Mouse (Mus musculus): ENCODE data around the gene Rab22a. TPM values are rescaled to one million over a fixed set of nuclear protein-coding genes. Genes with fewer than 3 reads are reported as not detected.
"Not testable (repeated sequence)": the region's sequence is repeated elsewhere in the genome, so short reads cannot be mapped to it uniquely, and the experiment has no call there.

The Rab22a gene
- polyA plus RNA-seq, 1 experiment from 2014 or later: 37.5 TPM

DNA sequence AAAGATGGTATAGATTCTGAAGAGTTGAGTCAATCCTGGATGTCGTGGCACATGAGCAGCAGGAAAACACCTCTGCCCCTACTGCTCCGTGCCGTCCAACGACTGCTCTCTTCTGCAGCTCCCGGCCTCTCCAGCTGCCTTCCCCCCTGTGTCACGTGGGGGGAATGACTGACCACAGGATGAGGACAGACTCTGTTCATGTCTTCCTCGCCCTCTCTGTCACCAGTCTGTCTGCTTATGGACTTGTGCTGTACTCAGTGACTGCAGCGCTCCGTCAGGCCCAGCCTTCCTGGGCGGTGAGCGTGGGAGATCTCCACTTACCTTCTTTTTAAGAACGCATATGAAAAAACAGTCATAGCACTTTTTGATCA is 43.3 kb downstream of the Rab22a start:
- Histone ChIP-seq H3K36me3 (peaks cover 65% of the 10 kb centered on the region), H3K9me3 (no peaks in the 10 kb centered on the region), H3K27me3 (no peaks in the 10 kb centered on the region), H3K9ac (0 out of 2 replicates have a peak overlapping the region, but pooled peaks have one; percentile 32), H3K4me1 (no peaks in the 10 kb centered on the region; the same call in 1 of the 2 replicates), H3K4me3 (no peak overlapping the region), H3K27ac (no peak overlapping the region), H3K4me2 (no peak overlapping the region)
- 87% methylated on average over 12 of the region's 12 CpGs for WGBS
- ATAC-seq (ENCODE audit: insufficient number of reproducible peaks, insufficient read depth, low FRiP score, low TSS enrichment, low read depth): no peak

DNA sequence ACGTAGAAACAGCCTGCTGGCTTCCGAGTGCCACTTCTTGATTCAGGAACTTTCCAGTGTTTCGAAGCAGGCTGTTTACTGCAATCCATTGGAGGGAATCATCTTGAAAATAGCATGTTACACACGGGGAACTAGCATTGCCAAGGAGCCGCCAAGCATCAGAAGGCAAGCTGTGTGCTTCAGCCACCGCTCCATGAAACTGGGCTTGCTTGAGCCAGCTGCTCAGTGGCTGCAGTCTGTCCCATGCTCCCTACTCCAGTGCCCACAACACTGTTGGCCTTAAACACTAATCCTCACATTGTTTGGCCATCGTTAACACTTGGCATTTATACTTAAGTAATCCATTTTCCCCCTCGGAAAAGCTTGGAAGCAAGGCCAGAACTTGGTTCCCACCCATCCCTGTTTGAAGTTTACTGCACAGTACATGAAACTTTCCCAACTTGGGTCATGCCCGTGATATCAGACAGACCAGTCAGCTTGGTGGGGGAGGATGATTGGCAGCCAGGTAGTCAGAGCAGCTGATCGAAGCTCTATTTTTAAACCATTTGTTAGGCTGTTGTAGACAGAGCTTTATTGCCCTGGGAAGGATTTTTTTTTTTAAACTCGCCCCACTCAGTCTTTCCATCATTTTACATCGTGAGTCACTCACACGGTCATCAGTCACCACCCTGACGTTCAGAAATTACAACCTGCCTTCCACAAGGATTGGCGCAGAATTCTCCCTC is 46.4 kb downstream of the Rab22a start:
- Histone ChIP-seq H3K9ac (no peak overlapping the region), H3K36me3 (peaks cover 53% of the 10 kb centered on the region), H3K4me2 (no peak overlapping the region), H3K27ac (no peak overlapping the region), H3K9me3 (no peaks in the 10 kb centered on the region), H3K4me1 (no peaks in the 10 kb centered on the region; the same call in 1 of the 2 replicates), H3K4me3 (no peak overlapping the region), H3K27me3 (no peaks in the 10 kb centered on the region)
- WGBS: 85% methylated on average over 15 of the region's 15 CpGs
- ATAC-seq (ENCODE audit: insufficient number of reproducible peaks, insufficient read depth, low FRiP score, low TSS enrichment, low read depth): no peak

DNA sequence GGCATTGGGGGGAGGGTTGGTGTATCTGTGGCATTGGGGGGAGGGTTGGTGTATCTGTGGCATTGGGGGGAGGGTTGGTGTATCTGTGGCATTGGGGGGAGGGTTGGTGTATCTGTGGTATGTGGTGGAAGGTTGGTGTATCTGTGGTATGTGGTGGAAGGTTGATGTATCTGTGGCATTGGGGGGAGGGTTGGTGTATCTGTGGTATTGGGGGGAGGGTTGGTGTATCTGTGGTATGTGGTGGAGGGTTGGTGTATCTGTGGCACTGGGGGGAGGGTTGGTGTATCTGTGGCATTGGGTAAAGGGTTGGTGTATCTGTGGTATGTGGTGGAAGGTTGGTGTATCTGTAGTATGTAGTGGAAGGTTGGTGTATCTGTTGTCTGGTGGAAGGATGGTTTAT is 48.1 kb downstream of the Rab22a start:
- not testable (repeated sequence) for H3K4me2 ChIP-seq; H3K9ac ChIP-seq; ATAC-seq (ENCODE audit: insufficient number of reproducible peaks, insufficient read depth, low FRiP score, low TSS enrichment, low read depth); H3K4me3 ChIP-seq; H3K27me3 ChIP-seq; H3K27ac ChIP-seq; H3K4me1 ChIP-seq; H3K9me3 ChIP-seq
- H3K36me3 ChIP-seq: peaks cover 41% of the 10 kb centered on the region

DNA sequence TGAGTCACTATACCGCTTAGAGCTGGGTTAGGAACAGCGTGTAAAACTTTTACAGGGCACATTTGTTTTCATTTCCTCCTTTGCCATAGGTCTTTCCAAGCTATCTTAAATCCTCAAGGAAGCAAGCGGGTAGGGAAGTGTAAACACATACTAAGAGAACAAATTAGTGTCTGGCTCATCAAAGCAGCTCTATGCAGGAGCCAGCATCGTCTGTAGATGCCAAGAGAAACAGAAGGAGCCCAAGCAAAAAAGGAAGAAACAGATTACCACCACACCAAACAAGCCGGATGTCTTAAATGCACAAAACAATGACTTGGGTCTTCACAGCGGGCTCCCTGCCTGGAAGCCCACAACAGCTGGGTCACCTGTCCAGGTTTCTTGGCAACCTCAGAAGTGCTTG is 50.6 kb downstream of the Rab22a start:
- Histone ChIP-seq H3K27ac (no peak overlapping the region), H3K4me1 (peaks cover 8% of the 10 kb centered on the region), H3K9ac (no peak overlapping the region), H3K27me3 (no peaks in the 10 kb centered on the region), H3K4me3 (no peak overlapping the region), H3K36me3 (peaks cover 19% of the 10 kb centered on the region), H3K4me2 (no peak overlapping the region), H3K9me3 (no peaks in the 10 kb centered on the region)
- WGBS: 70% methylated on average over 6 of the region's 6 CpGs
- ATAC-seq (ENCODE audit: insufficient number of reproducible peaks, insufficient read depth, low FRiP score, low TSS enrichment, low read depth): no peak

DNA sequence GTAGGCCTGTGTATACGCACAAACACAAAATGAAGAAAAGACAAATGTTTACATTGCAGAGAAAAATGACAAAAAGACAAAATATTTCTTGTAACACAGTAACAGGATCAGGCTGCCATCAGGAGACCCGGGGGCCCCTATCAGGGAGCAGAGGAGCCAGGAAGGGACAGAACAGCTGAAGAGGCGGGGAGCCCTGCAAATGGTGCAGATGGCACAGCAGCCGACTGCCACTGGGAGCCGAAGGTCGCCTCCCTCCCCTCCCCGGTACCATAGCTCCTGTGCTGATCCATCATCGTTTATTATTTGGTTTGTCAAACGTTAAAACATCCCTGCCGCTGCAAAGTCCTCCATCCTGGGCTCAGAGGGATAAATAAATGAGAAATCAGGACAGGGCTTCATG is 53.1 kb downstream of the Rab22a start:
- Histone ChIP-seq H3K4me2 (no peak overlapping the region), H3K36me3 (peaks cover 13% of the 10 kb centered on the region; the same call in 1 of the 2 replicates), H3K9me3 (no peaks in the 10 kb centered on the region), H3K9ac (no peak overlapping the region), H3K27ac (no peak overlapping the region), H3K4me3 (no peak overlapping the region), H3K4me1 (peaks cover 8% of the 10 kb centered on the region), H3K27me3 (no peaks in the 10 kb centered on the region)
- WGBS: 62% methylated on average over 10 of the region's 10 CpGs
- no peak for ATAC-seq (ENCODE audit: insufficient number of reproducible peaks, insufficient read depth, low FRiP score, low TSS enrichment, low read depth)

DNA sequence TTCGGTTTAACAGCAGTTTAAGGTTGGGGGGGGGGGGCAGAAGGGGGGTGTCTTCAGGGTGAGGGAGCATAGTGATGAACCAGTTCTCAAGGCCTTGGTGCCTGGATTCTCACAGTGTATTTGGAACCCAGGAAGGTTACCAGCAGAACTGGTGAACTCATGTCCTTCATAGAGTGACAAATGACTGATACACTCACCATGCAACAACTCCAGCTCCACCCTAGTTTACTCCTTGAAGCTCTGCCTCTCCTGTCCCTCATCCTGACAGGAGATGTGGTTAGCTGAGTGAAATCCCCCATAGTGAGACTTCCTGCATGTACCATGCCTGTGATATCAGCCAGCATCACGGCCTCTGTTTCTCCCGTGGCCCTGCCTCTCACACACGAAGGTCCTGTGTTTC is 53.7 kb downstream of the Rab22a start:
- no peak overlapping the region for H3K4me3 ChIP-seq
- H3K27me3 ChIP-seq: no peaks in the 10 kb centered on the region
- 86% methylated on average over 4 of the region's 4 CpGs for WGBS
- peaks cover 7% of the 10 kb centered on the region; the same call in 1 of the 2 replicates for H3K36me3 ChIP-seq
- peaks cover 8% of the 10 kb centered on the region for H3K4me1 ChIP-seq
- H3K4me2 ChIP-seq: no peak overlapping the region
- ATAC-seq (ENCODE audit: insufficient number of reproducible peaks, insufficient read depth, low FRiP score, low TSS enrichment, low read depth): no peak
- no peak overlapping the region for H3K9ac ChIP-seq
- no peak overlapping the region for H3K27ac ChIP-seq
- no peaks in the 10 kb centered on the region for H3K9me3 ChIP-seq

DNA sequence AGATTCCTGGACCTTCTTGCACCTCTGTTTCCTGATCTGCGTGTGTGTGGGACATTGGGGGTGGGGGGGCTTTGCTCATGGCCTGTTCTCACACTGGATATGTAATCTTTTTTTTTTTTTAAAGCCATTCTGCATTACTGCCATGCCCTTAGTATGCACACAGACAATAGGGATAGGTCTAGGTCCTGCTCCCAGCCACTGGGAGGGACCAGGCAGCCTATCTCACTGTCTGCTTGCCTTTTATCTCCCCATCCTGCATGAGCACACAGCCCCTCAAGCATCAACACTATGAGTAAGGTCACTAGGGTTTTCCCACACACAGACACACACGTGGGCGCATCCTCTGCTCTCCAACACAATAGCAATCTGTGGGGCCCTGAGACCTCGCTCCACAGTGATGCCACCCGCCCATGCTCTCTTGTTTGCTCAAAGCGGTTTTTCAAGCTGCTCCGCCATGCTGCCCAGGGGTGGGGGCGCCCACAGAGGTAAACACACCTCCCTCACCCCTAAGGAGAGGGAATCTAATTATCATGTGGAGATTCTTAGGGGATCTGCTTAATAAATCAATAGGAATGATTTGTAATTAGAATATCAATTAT is 55.2 kb downstream of the Rab22a start:
- Histone ChIP-seq H3K9me3 (no peaks in the 10 kb centered on the region), H3K4me1 (peaks cover 8% of the 10 kb centered on the region), H3K4me2 (no peak overlapping the region), H3K4me3 (no peak overlapping the region), H3K27ac (no peak overlapping the region), H3K27me3 (no peaks in the 10 kb centered on the region), H3K9ac (no peak overlapping the region), H3K36me3 (0 out of 2 replicates have a peak, but pooled peaks cover under 1% of the 10 kb centered on the region)
- no peak for ATAC-seq (ENCODE audit: insufficient number of reproducible peaks, insufficient read depth, low FRiP score, low TSS enrichment, low read depth)
- WGBS: 62% methylated on average over 8 of the region's 8 CpGs

DNA sequence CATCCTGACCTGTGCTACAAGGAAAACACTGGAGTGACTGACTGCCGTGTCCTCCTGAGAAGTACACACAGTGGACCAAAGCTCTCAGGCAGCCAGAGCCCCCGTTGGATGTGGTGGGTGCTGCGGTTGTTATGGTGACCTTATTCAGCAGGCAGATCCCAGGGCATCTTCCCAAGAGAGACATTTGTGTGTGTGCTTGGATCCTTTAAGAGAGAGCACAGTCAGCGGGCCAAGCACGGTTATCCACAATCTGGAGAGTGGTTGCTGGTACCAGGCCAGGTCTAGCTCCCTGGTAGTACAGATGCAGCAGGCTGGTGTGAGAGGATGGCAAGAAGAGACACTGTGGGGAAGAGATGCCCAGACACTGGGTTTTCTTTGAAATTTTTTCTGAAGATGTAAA is 57.4 kb downstream of the Rab22a start:
- Histone ChIP-seq H3K27me3 (no peaks in the 10 kb centered on the region), H3K9ac (no peak overlapping the region), H3K36me3 (no peaks in the 10 kb centered on the region), H3K27ac (no peak overlapping the region), H3K9me3 (no peaks in the 10 kb centered on the region), H3K4me1 (peaks cover 8% of the 10 kb centered on the region), H3K4me3 (no peak overlapping the region), H3K4me2 (no peak overlapping the region)
- 91% methylated on average over 5 of the region's 5 CpGs for WGBS
- ATAC-seq (ENCODE audit: insufficient number of reproducible peaks, insufficient read depth, low FRiP score, low TSS enrichment, low read depth): no peak

DNA sequence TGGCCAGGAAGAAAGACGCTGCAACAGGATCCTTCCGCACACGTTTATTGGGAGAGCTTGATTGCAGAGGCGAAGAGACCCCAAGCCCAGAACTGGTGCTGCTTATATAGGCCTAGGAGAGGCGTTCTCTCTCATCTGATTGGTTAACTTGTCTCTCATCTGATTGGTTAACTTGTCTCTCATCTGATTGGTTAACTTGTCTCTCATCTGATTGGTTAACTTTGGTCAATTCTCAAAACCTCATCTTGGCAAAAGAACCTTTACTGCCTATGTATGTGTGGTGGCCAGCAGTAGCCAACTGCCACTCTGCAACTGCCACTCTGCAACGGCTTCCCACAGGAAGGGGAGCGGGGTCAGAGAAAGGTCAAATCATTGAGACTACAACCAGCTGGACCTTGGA is 59.6 kb downstream of the Rab22a start, which contains the start of gene 1700010B08Rik:
TSS of gene 1700010B08Rik (plus strand) at position 301 of the 400 bp plus-strand sequence.
- not testable (repeated sequence) for ATAC-seq (ENCODE audit: insufficient number of reproducible peaks, insufficient read depth, low FRiP score, low TSS enrichment, low read depth); H3K4me1 ChIP-seq; H3K27me3 ChIP-seq; H3K4me2 ChIP-seq; H3K4me3 ChIP-seq; H3K36me3 ChIP-seq; H3K27ac ChIP-seq; H3K9me3 ChIP-seq; H3K9ac ChIP-seq
- 80% methylated on average over 6 of the region's 7 CpGs for WGBS

DNA sequence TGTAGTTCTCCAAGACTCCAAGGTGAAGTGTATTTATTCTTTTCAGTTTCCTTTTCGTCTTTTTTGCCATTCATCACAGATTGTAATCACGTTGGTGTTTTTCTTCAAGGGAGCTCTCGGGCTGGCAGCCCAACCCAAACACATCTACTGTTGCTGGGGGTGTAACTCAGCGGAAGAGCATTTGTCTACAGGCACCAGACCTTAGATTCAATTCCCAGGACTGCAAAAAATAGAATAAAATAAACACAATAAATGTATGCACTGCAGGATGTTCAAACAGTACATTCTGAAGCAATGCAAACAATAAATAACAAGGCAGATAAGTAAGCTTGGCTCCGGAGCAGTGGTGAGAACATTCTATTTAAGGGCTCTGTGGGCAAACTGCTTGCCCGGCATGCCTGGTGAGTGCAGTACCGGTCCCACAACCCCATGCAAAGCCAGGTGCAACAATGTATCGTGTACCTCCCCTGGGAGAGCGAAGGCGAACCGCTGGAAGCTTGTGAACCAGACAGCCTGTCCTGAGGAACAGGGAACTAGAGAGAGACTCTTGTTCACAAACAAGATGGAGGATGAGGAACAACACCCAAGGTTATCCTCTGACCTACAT is 62.8 kb downstream of the Rab22a start:
- Histone ChIP-seq H3K36me3 (no peaks in the 10 kb centered on the region), H3K27me3 (no peaks in the 10 kb centered on the region), H3K4me2 (no peak overlapping the region), H3K9ac (no peak overlapping the region), H3K4me1 (peaks cover 7% of the 10 kb centered on the region; the same call in 1 of the 2 replicates), H3K27ac (no peak overlapping the region), H3K9me3 (no peaks in the 10 kb centered on the region), H3K4me3 (no peak overlapping the region)
- ATAC-seq (ENCODE audit: insufficient number of reproducible peaks, insufficient read depth, low FRiP score, low TSS enrichment, low read depth): no peak
- 81% methylated on average over 11 of the region's 11 CpGs for WGBS

DNA sequence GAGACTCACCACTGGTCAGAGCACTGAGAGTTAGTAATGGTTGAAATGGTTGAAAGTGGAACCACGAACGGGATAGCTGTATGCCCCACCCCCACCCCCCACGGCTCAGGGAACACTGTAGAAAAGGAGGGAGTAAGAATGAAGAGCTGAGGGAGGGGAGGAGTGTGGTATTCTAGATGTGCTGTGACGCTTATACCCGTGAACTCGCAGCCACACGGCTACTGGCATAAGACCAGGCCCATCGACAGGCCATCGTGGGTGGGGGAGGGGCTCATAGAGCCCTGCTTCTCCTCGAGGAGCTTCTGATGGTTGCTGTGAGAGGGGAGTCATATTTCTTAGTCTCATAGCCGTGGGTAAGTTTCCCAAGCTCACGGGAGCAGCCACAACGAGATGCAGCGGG is 64.8 kb downstream of the Rab22a start:
- 11% methylated on average over 14 of the region's 14 CpGs for WGBS
- peak overlapping the region; percentile 33 for H3K27ac ChIP-seq
- H3K9me3 ChIP-seq: no peaks in the 10 kb centered on the region
- peaks cover 7% of the 10 kb centered on the region; the same call in 1 of the 2 replicates for H3K4me1 ChIP-seq
- H3K4me2 ChIP-seq: peak overlapping the region; percentile 48
- no peaks in the 10 kb centered on the region for H3K36me3 ChIP-seq
- H3K9ac ChIP-seq: 0 out of 2 replicates have a peak overlapping the region, but pooled peaks have one; percentile 40
- ATAC-seq (ENCODE audit: insufficient number of reproducible peaks, insufficient read depth, low FRiP score, low TSS enrichment, low read depth): no peak
- H3K4me3 ChIP-seq: peak overlapping the region; percentile 10; the same call in 1 of the 2 replicates
- no peaks in the 10 kb centered on the region for H3K27me3 ChIP-seq
